Mouse (Mus musculus) cerebellum, adult 2 months (tissue): Measurements from ENCODE around the gene Pex14. TPM values are rescaled to one million over a fixed set of nuclear protein-coding genes. Genes with fewer than 3 reads are reported as not detected.

Experiments
- DNase-seq, 2 experiments: peaks; one replicate each; pipeline ENCODE4 v3.0.0; 2021
- H3K27ac ChIP-seq: fragments of 200-500 bp; 2 replicates; pipeline ENCODE4 v1.5.1; 2012; ENCODE audit warnings: low read length, control low read depth, inconsistent platforms; ENCODE audit not compliant: insufficient read depth
- H3K27me3 ChIP-seq: fragments of 200-500 bp; 2 replicates; pipeline ENCODE4 v1.6.1; 2012; ENCODE audit warnings: inconsistent platforms, mild to moderate bottlenecking, low read length, moderate library complexity; ENCODE audit not compliant: control insufficient read depth, insufficient read depth
- H3K4me1 ChIP-seq: fragments of 200-500 bp; 2 replicates; pipeline ENCODE4 v1.6.1; 2011; ENCODE audit warnings: low read length; ENCODE audit not compliant: control insufficient read depth, insufficient read depth
- H3K4me3 ChIP-seq: fragments of 200-500 bp; replicated peaks from 2 replicates; pipeline ENCODE3; 2011; ENCODE audit warnings: mild to moderate bottlenecking, low read depth, low read length, control low read depth; ENCODE audit not compliant: insufficient read depth
- CTCF ChIP-seq: fragments of 200-500 bp; IDR thresholded peaks from 2 replicates; pipeline ENCODE4 v1.5.1; 2011; ENCODE audit warnings: low read depth, mild to moderate bottlenecking, control low read depth, low read length, moderate library complexity, borderline replicate concordance; ENCODE audit not compliant: insufficient read depth
- POLR2A ChIP-seq: fragments of 200-500 bp; IDR thresholded peaks from 2 replicates; pipeline ENCODE4 v1.6.1; 2011; ENCODE audit warnings: low read length, control low read depth, borderline replicate concordance; ENCODE audit not compliant: insufficient read depth
- WGBS: fragments of 180-500 bp; shearing (Covaris S2); methylation state at CpG from one replicate; pipeline ENCODE4 v1.1.7; 2018; 5-methylcytosine and 5-hydroxymethylcytosine counted together
- polyA plus RNA-seq: library from polyadenylated mRNA; depleted of rRNA; stranded (reverse); fragments of >200 nt; gene quantifications from 2 replicates; pipeline ENCODE4 v1.2.3, GENCODE M21; 2012

Pex14 gene
- polyA plus RNA-seq, 1 experiment, result 52.5 TPM

DNA sequence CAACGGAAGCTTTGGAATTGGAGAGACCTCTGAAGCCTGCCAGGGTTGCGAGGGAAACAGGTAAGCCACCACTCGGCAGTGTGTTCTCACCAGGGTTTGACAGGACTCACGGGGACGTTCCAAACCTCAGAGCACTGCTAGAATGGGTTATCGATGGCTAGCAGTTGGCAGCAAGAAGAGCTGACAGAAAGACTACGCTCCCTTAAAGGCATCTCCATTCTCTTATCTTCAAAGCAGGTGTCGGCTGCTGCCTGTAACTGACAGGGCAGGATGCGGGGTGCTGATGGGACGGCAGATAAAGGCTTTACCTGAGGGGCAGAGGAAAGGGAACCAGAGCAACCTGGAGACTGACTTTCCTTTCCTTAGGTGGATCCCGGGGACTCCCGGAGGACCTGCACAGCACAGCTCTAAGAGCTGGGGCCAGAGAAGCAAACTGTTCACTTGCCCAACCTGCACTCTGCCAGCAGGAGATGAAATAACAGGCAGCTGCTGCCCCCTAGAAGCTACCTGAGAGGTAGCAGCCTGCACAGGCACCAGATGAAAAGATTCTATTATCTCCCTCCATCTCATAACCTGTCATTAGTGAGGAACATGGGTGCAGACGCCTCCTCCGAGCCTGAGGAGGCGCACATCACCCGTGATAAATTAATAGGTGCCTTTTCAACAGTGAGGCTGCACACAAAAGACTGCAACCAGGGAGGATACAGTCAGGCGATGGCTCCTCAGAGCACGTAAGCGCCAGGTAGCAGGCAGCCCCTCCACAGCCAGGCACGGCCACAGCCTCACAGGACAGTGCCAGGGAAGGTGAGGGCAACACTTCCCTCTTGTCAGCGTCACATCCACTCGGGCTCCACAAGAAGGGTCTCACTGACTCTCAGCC is 32.8 kb downstream of the Pex14 start:
- Histone ChIP-seq H3K27ac (no peak overlapping the region), H3K4me1 (peaks cover 9% of the 10 kb centered on the region; the same call in 1 of the 2 replicates), H3K27me3 (no peaks in the 10 kb centered on the region), H3K4me3 (no peak overlapping the region)
- WGBS, result 64% methylated on average over 22 of the region's 22 CpGs
- TF ChIP-seq CTCF (peak; percentile 76), POLR2A (no peak)
- DNase-seq, result peak; percentile 46 to 51

DNA sequence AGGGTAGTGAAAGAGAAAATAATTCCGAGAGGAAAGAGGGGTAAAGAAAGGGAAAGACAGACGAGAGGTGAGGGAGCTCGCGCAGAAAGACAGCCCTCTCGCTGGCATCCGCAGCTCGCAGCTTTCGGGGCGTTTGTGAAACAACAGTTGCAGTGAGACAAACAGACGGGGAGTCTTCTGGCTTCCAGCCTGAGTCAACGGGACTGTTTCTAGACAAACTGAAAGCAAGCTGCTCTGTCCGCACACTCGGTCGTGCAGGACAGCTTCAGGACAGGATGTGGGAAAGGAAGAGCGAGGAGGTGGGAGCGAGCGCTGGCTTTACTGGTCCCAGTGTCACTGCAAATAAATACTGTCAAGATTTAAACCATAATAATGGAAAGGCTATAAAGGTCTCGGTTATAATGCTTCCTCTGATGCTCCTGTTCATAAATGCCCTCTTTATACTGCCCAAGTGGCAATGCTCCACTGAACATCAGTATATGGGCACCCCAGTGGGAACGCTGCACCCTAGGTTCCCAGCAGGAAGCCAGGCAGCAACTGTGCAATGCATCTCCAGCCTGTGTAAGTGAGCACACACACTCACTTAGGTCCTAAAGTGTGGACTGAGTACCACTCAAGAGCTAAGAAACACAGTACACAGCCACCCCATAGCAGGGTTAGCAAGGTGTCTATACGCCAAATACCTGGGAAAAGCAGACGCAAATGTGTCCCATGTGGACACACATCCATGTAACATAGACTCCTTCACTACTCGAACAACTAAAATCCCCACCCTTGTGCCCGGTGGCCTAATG is 35.4 kb downstream of the Pex14 start:
- H3K4me1 ChIP-seq, result peaks cover 17% of the 10 kb centered on the region
- WGBS, result 82% methylated on average over 23 of the region's 23 CpGs

DNA sequence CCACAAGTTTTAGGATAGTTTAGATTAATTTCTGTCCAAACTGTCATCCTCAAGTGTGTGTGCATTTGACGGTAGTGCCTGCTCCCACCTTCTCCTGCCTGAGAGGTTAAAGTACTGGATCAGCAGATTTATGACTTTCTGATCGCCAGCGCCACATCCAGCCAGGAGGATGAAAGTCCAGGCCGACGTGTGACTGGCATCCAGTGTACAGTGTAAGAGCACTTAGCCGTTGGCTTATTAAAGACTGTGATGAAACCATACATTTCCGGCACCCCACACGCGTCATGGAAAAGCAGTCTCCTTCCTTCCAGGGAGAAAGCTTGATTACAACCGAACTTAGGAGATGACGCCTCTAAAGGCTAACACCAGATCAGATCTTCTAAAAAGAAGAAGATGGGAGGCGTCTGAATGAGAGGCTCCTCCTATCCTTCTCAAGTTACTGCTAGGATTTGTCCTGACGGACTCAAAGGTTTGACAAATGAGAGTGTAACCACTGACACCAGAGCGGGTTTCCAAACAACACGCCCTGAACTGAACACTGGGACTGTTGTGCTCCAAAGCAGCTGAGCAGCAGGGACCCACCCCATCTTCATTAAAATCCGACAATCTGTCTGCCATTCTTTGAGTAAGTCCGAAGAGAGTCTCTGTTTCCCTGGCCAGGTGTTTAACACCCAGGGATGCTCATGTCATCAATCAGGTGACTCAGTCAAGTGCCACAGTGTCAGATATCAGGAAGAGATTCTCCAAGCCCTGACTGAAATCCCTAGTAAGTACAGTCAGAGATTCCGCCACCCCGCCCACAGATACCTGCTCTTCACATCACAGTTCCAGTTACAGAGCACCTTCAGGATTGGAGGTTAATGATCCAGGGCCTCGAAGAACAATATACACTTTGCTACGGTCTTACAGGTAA is 37.0 kb downstream of the Pex14 start:
- no peak overlapping the region for H3K27ac ChIP-seq
- H3K4me1 ChIP-seq, result peaks cover 17% of the 10 kb centered on the region
- H3K4me3 ChIP-seq, result no peak overlapping the region
- no peak for DNase-seq
- WGBS, result 91% methylated on average over 21 of the region's 21 CpGs
- no peaks in the 10 kb centered on the region for H3K27me3 ChIP-seq
- TF ChIP-seq CTCF (no peak), POLR2A (no peak)

More for the DNA sequence above, 35.4 kb downstream of the Pex14 start:
- no peak for DNase-seq
- Histone ChIP-seq H3K4me3 (no peak overlapping the region), H3K27me3 (no peaks in the 10 kb centered on the region), H3K27ac (no peak overlapping the region)
- TF ChIP-seq CTCF (no peak), POLR2A (no peak)

DNA sequence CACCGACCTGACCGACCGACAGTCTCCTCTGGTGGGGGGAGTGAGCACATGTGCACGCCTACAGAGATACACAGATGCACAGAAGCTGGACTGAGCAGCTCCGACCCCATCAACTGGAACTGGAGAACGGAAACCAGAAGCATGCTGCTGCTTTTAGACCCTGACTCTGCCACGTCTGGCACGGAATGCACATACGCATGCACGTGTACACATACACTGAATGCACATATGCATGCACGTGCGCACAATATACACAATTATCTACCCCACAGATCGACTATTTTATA is 38.3 kb downstream of the Pex14 start:
- WGBS, result 78% methylated on average over 13 of the region's 13 CpGs
- H3K4me3 ChIP-seq, result no peak overlapping the region
- DNase-seq, result no peak
- peaks cover 9% of the 10 kb centered on the region for H3K4me1 ChIP-seq
- H3K27ac ChIP-seq, result no peak overlapping the region
- H3K27me3 ChIP-seq, result no peaks in the 10 kb centered on the region
- no peak for TF ChIP-seq POLR2A
- TF ChIP-seq CTCF, result no peak

DNA sequence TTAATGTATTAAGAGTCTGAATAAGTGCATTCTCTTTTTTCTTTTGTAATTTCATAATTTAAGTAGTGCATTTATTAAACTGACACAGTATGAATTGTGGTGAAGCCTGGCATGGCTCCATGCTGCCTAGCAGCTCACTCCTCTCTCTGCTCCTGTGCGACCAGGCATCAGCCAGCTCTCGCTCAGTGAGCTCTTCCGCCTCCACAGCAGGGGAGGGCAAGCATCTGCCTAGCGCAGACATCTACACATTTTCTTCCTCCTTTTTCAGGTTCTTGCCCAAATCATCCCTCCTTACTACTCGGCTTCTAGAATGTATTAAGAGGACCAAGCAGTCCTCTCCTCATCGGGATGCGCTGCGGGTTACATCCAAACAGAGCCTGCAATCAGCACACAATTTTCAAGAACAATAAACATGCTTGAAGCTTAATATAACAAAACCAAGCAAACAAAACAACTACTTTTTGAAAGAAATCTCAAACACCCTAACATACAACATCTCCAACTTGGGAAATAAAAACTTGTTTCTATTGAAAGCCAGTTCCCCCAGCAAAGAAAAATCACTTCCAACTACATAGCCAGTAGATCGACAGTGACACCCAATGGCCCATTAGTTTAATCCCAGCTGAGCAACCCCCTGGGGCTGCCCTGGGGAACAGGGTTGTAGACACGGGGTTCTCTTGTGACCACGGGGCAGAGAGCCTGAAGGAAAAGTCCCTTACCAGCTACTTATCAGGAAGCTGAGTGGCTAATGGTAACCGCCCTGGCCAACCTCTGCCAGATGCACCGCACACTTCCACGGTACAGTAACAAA is 38.9 kb downstream of the Pex14 start:
- H3K27ac ChIP-seq, result no peak overlapping the region
- no peak overlapping the region for H3K4me3 ChIP-seq
- DNase-seq, result peak; percentile 27 to 33
- WGBS, result 38% methylated on average over 14 of the region's 14 CpGs
- TF ChIP-seq POLR2A, result no peak
- TF ChIP-seq CTCF, result no peak
- H3K4me1 ChIP-seq, result peaks cover 8% of the 10 kb centered on the region
- H3K27me3 ChIP-seq, result no peaks in the 10 kb centered on the region

DNA sequence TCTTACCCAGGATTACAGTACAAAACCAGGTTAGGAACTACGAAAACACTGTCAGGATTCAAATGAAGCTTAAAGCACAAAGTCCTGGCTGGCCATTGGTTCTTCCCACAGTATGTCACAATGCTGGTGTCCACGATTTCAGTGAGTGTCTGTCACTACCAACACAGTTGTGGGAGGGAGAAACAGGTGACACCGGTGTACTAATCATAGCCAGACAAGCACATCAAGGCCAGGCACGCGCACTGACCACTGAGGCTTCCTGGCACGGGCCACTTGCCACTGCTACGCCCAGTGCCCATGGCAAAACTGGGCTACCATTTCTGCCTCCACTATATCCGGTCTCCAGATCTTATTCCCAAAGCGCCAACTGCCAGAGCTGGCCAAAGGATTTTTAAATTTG is 40.0 kb downstream of the Pex14 start:
- TF ChIP-seq POLR2A (no peak), CTCF (no peak)
- H3K4me3 ChIP-seq, result no peak overlapping the region
- WGBS, result 78% methylated on average over 9 of the region's 9 CpGs
- peaks cover 8% of the 10 kb centered on the region for H3K4me1 ChIP-seq
- H3K27ac ChIP-seq, result no peak overlapping the region
- no peak for DNase-seq
- H3K27me3 ChIP-seq, result no peaks in the 10 kb centered on the region
